Mouse (Mus musculus) G1E (cell line): Measurements from ENCODE around the gene Vwa3b.

Experiments used
- CTCF ChIP-seq: IDR thresholded peaks from 2 replicates; pipeline ENCODE4 v1.5.1; 2012; ENCODE audit warnings: low read depth, low read length, inconsistent platforms, mixed read lengths
- GATA1 ChIP-seq: IDR thresholded peaks from 2 replicates; pipeline ENCODE4 v1.6.1; 2012; ENCODE audit warnings: borderline replicate concordance, low read length, inconsistent platforms, mixed read lengths
- POLR2AphosphoS5 ChIP-seq: IDR thresholded peaks from 2 replicates; pipeline ENCODE4 v1.6.1; 2012; ENCODE audit warnings: low read depth, low read length, inconsistent platforms; ENCODE audit not compliant: insufficient replicate concordance
- TAL1 ChIP-seq: conservative IDR thresholded peaks from 2 replicates; pipeline ENCODE4 v1.6.1; 2012; ENCODE audit warnings: low read depth, low read length, inconsistent platforms, mixed read lengths

DNA sequence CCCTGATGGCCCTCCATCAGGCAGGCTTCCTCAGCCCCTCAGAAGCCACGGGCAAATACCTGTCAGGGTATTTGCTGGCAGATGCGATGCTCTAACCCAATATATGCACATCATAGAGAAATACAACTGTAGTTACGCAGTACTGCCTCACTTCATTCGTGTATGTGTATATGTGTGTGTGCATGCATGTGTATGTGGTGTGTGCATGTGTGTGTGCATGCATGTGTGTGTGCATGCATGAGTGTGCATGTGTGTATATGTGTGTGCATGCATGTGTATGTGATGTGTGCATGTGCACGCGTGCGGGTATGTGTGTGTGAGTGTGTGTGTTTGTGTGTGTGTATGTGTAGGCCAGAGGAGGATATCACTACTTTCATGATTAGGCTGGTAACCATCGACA lies 9.5 kb downstream of the Vwa3b start:
- TF ChIP-seq CTCF: no peak
- no peak for TF ChIP-seq TAL1
- TF ChIP-seq POLR2AphosphoS5: no peak; the same call in 1 of the 2 replicates
- no peak for TF ChIP-seq GATA1
